Mouse (Mus musculus) forebrain, embryonic 11.5 days (tissue): ENCODE data around the gene Tex264. TPM values are rescaled to one million over a fixed set of nuclear protein-coding genes. Genes with fewer than 3 reads are reported as not detected.

ENCODE experiments used
- ATAC-seq: fragments of 200-750 bp; cut with Nextera tagmentation; replicated peaks from 2 replicates; pipeline ENCODE4 v1.8.0; 2017; ENCODE audit warnings: moderate TSS enrichment; ENCODE audit not compliant: low FRiP score
- DNase-seq: peaks from one replicate; pipeline ENCODE4 v3.0.0-alpha.2; 2017; ENCODE audit warnings: low spot score
- H3K27ac ChIP-seq: fragments of 300-500 bp; sonication (generic); 2 replicates; pipeline ENCODE4 v1.5.1; 2014; ENCODE audit warnings: low read depth, low read length
- H3K27me3 ChIP-seq: fragments of 300-500 bp; sonication (generic); 2 replicates; pipeline ENCODE4 v1.6.1; 2014; ENCODE audit warnings: mild to moderate bottlenecking, low read length, mixed read lengths; ENCODE audit not compliant: control insufficient read depth, insufficient read depth
- H3K36me3 ChIP-seq: fragments of 300-500 bp; sonication (generic); 2 replicates; pipeline ENCODE4 v1.6.1; 2014; ENCODE audit warnings: mild to moderate bottlenecking, low read length, moderate library complexity, mixed read lengths; ENCODE audit not compliant: control insufficient read depth, insufficient read depth
- H3K4me1 ChIP-seq: fragments of 300-500 bp; sonication (generic); replicated peaks from 2 replicates; pipeline ENCODE4 v1.6.1; 2014; ENCODE audit warnings: low read length, mixed read lengths; ENCODE audit not compliant: control insufficient read depth, insufficient read depth
- H3K4me2 ChIP-seq: fragments of 300-500 bp; sonication (generic); 2 replicates; pipeline ENCODE4 v1.6.1; 2014; ENCODE audit warnings: low read depth, mild to moderate bottlenecking, low read length, moderate library complexity, mixed read lengths; ENCODE audit not compliant: severe bottlenecking
- H3K4me3 ChIP-seq: fragments of 300-500 bp; sonication (generic); 2 replicates; pipeline ENCODE4 v1.5.1; 2014; ENCODE audit warnings: low read depth, low read length
- H3K9ac ChIP-seq: fragments of 300-500 bp; sonication (generic); 2 replicates; pipeline ENCODE4 v1.6.1; 2014; ENCODE audit warnings: low read length
- H3K9me3 ChIP-seq: fragments of 300-500 bp; sonication (generic); 2 replicates; pipeline ENCODE4 v1.6.1; 2016; ENCODE audit warnings: low read length, mixed read lengths; ENCODE audit not compliant: control insufficient read depth
- WGBS: fragments of 180-500 bp; shearing (Covaris S2); extraction: QIAGEN DNeasy Blood & Tissue Kit; methylation state at CpG from one replicate; pipeline ENCODE4 v1.1.7; 2014; 5-methylcytosine and 5-hydroxymethylcytosine counted together
- polyA plus RNA-seq: library from polyadenylated mRNA; unstranded; fragments of >200 nt; fragmentation: Nextera tagmentation; extraction: Ambion mirVana; gene quantifications from 2 replicates; pipeline ENCODE4 v1.2.1, GENCODE M21; 2014

The Tex264 gene
- polyA plus RNA-seq, 1 experiment from 2014 or later: 31.9 TPM

- WGBS: 95% methylated on average over 11 of the region's 11 CpGs
- Histone ChIP-seq H3K9ac (no peak overlapping the region), H3K36me3 (peaks cover 2% of the 10 kb centered on the region; the same call in 1 of the 2 replicates), H3K27me3 (no peaks in the 10 kb centered on the region), H3K9me3 (no peaks in the 10 kb centered on the region), H3K4me2 (no peak overlapping the region), H3K4me3 (no peak overlapping the region), H3K27ac (no peak overlapping the region), H3K4me1 (no peaks in the 10 kb centered on the region)
- DNase-seq (no peak), ATAC-seq (no peak)
Observed at GRCm38 (mm10) chr9:106692973-106693481, 7.3 kb upstream of the Tex264 start.

- Histone ChIP-seq H3K27me3 (no peaks in the 10 kb centered on the region), H3K4me1 (no peaks in the 10 kb centered on the region; the same call in 1 of the 2 replicates), H3K9me3 (no peaks in the 10 kb centered on the region), H3K27ac (no peak overlapping the region), H3K36me3 (peaks cover 2% of the 10 kb centered on the region; the same call in 1 of the 2 replicates), H3K4me2 (no peak overlapping the region), H3K9ac (no peak overlapping the region), H3K4me3 (no peak overlapping the region)
- no peak for DNase-seq
- WGBS: 86% methylated on average over 8 of the region's 8 CpGs
- no peak for ATAC-seq
Observed at GRCm38 (mm10) chr9:106688834-106689233, 3.1 kb upstream of the Tex264 start.

GRCm38 (mm10) chr9:106686983-106687650 lies 1.4 kb upstream of the Tex264 start:
- Histone ChIP-seq H3K9ac (no peak overlapping the region), H3K27me3 (no peaks in the 10 kb centered on the region), H3K27ac (no peak overlapping the region), H3K4me1 (no peaks in the 10 kb centered on the region; the same call in 1 of the 2 replicates), H3K9me3 (no peaks in the 10 kb centered on the region), H3K4me2 (peak overlapping the region; percentile 21; the same call in 1 of the 2 replicates), H3K36me3 (no peaks in the 10 kb centered on the region), H3K4me3 (no peak overlapping the region)
- peak; percentile 86 for DNase-seq
- WGBS: 37% methylated on average over 8 of the region's 8 CpGs
- ATAC-seq: peak; percentile 39

- H3K27ac ChIP-seq: no peak overlapping the region
- no peaks in the 10 kb centered on the region; the same call in 1 of the 2 replicates for H3K36me3 ChIP-seq
- no peaks in the 10 kb centered on the region for H3K9me3 ChIP-seq
- H3K27me3 ChIP-seq: no peaks in the 10 kb centered on the region
- H3K4me1 ChIP-seq: no peaks in the 10 kb centered on the region; the same call in 1 of the 2 replicates
- no peak for DNase-seq
- peak overlapping the region; percentile 77 for H3K9ac ChIP-seq
- peak overlapping the region; percentile 78 for H3K4me3 ChIP-seq
- ATAC-seq: 0 out of 2 replicates have a peak, but pooled peaks have one; percentile 1
- H3K4me2 ChIP-seq: peak overlapping the region; percentile 99
- WGBS: 3% methylated on average over 9 of the region's 14 CpGs
Observed at GRCm38 (mm10) chr9:106684918-106685248, 844 bp downstream of the Tex264 start.

- H3K36me3 ChIP-seq: no peaks in the 10 kb centered on the region; the same call in 1 of the 2 replicates
- H3K4me2 ChIP-seq: peak overlapping the region; percentile 99; the same call in 1 of the 2 replicates
- H3K4me1 ChIP-seq: no peaks in the 10 kb centered on the region; the same call in 1 of the 2 replicates
- H3K4me3 ChIP-seq: peak overlapping the region; percentile 78
- no peaks in the 10 kb centered on the region for H3K9me3 ChIP-seq
- H3K9ac ChIP-seq: peak overlapping the region; percentile 77
- H3K27ac ChIP-seq: no peak overlapping the region
- no peaks in the 10 kb centered on the region for H3K27me3 ChIP-seq
- no peak for DNase-seq
- ATAC-seq: no peak
- WGBS: 86% methylated on average over 6 of the region's 6 CpGs
Observed at GRCm38 (mm10) chr9:106684093-106684872, 1.4 kb downstream of the Tex264 start.

- H3K27ac ChIP-seq: no peak overlapping the region
- no peak for DNase-seq
- ATAC-seq: no peak
- H3K4me2 ChIP-seq: no peak overlapping the region
- H3K9ac ChIP-seq: no peak overlapping the region
- H3K4me3 ChIP-seq: no peak overlapping the region
- H3K4me1 ChIP-seq: no peaks in the 10 kb centered on the region; the same call in 1 of the 2 replicates
- H3K9me3 ChIP-seq: no peaks in the 10 kb centered on the region
- WGBS: 90% methylated on average over 9 of the region's 9 CpGs
- no peaks in the 10 kb centered on the region; the same call in 1 of the 2 replicates for H3K36me3 ChIP-seq
- H3K27me3 ChIP-seq: no peaks in the 10 kb centered on the region
Observed at GRCm38 (mm10) chr9:106681026-106681425, 4.7 kb downstream of the Tex264 start.

GRCm38 (mm10) chr9:106678242-106678641 lies 7.5 kb downstream of the Tex264 start:
- Histone ChIP-seq H3K4me1 (no peaks in the 10 kb centered on the region), H3K4me2 (no peak overlapping the region), H3K4me3 (no peak overlapping the region), H3K36me3 (no peaks in the 10 kb centered on the region; the same call in 1 of the 2 replicates), H3K9me3 (no peaks in the 10 kb centered on the region), H3K27me3 (no peaks in the 10 kb centered on the region), H3K9ac (no peak overlapping the region), H3K27ac (no peak overlapping the region)
- ATAC-seq: no peak
- no peak for DNase-seq
- 78% methylated on average over 4 of the region's 4 CpGs for WGBS

- Histone ChIP-seq H3K4me3 (no peak overlapping the region), H3K9me3 (no peaks in the 10 kb centered on the region), H3K4me1 (no peaks in the 10 kb centered on the region), H3K36me3 (no peaks in the 10 kb centered on the region; the same call in 1 of the 2 replicates), H3K27ac (no peak overlapping the region), H3K27me3 (no peaks in the 10 kb centered on the region), H3K9ac (no peak overlapping the region), H3K4me2 (no peak overlapping the region)
- DNase-seq: no peak
- ATAC-seq: no peak
- 84% methylated on average over 5 of the region's 5 CpGs for WGBS
Observed at GRCm38 (mm10) chr9:106677702-106678101, 8.0 kb downstream of the Tex264 start.
